Mouse (Mus musculus) left cerebral cortex, postnatal 10 days (tissue): ENCODE measurements around the gene Myo3b. TPM values are rescaled to one million over a fixed set of nuclear protein-coding genes. Genes with fewer than 3 reads are reported as not detected.

Experiments used
- DNase-seq, 2 experiments: peaks; one replicate each; pipeline ENCODE4 v3.0.0; 2021 to 2022; ENCODE audit warnings: low spot score in 2 of 2, mixed read lengths in 1 of 2; ENCODE audit errors: extremely low spot score in 1 of 2
- intact Hi-C: fragments of 180-260 bp; cut with DNase I; formaldehyde crosslinking; loops from one replicate; pipeline ENCODE4 v1.15.1; 2025
- total RNA-seq, 2 experiments: library from RNA; stranded (reverse); gene quantifications; 2 replicates each; pipeline ENCODE4 v1.2.3; 2021

Gene Myo3b
- total RNA-seq, 2 experiments from 2014 or later, result 1.1 to 1.9 TPM

DNA sequence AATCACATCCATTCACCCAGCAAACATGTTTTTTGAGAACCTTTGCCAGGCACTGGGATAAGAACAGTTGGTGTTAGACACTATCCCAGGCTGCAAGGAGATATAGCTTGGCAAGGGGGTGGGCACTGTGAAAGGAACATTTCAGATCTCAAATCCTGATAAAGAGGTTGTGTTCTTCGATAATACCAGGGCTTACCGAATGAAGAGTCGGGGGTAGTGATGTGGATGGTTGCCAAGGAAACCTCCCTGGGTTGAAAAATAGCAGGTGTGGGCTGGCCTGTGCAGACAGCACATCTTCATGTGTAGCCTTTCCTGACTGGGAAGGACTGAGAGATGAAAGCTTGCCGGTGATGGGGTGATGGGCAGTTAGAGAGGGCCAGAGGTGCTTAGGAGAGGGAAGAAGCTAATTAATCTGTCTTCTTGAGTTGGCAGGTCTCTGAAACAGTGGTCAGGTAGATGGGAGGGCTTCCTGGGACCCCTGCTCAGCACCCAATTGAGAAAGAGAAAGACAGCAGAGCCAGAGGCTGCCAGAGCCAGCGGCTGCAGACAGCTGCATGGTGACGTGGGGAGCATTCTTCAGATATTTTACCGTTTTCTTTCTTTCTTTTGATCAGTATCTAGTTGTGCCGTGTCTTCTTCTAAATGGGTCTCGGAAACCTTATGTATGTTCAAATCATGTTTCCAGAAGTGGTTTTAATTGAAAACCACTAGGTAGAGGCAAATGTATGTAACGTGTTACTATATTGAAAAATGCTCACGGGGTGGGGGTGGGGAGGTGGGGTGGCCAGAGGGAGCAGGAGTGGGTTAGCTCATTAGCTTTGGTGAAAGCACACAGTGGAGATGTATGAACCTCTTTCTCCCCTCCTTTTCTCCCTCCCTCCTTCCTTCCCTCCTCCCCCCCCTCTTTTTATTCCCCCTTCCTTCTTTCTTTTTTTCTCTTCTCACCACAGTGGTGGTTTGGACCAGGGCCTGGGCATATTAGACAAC lies 21.7 kb downstream of the Myo3b start:
- intact Hi-C loops, result no loop called here
- DNase-seq, result peak; percentile 10 to 27

- no peak for DNase-seq
- intact Hi-C loops, result no loop called here
Observed at GRCm38 (mm10) chr2:70065116-70065515, 26.2 kb downstream of the Myo3b start.

- no peak for DNase-seq
Observed at GRCm38 (mm10) chr2:70065729-70066300, 26.9 kb downstream of the Myo3b start.

DNA sequence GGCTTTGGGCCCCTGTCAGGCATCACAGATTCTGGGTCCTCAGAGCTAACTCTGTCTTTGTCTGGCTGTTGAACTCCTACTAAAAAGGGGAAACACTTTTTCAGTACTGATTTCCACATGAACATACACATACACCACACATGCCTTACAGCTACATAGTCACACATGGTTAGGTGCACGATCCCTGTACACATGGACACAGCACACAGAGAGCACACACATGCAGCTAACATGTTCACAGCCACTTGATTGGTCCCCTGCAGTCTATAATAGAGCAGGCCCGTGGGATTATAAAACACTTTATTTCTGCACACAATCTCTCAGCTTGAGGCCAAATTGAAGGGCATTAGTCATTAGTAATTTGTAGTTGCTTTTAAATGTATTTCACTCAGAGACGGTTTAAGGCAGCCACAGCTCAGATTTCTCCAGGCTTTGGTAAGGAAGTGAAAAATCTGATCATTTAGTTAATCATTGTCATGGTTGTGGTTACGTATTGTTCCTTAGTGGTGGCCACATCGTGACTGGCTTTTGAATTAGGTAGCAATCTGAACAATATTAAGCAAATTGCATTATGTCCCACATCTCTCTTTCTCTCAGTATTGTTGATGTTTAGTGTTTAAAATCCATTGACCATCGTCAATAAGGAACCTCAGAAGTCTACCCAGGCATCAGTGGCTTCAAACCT lies 27.6 kb downstream of the Myo3b start:
- intact Hi-C loops, result no loop called here
- no peak for DNase-seq

More at GRCm38 (mm10) chr2:70065729-70066300, 26.9 kb downstream of the Myo3b start:
- intact Hi-C loops, result no loop called here

- intact Hi-C loops, result no loop called here
- no peak for DNase-seq
Observed at GRCm38 (mm10) chr2:70069861-70070260, 30.9 kb downstream of the Myo3b start.

- intact Hi-C loops, result no loop called here
Observed at GRCm38 (mm10) chr2:70083444-70084020, 44.6 kb downstream of the Myo3b start.

GRCm38 (mm10) chr2:70091261-70091660 lies 52.3 kb downstream of the Myo3b start:
- no peak for DNase-seq
- intact Hi-C loops, result no loop called here

More at GRCm38 (mm10) chr2:70083444-70084020, 44.6 kb downstream of the Myo3b start:
- no peak for DNase-seq

DNA sequence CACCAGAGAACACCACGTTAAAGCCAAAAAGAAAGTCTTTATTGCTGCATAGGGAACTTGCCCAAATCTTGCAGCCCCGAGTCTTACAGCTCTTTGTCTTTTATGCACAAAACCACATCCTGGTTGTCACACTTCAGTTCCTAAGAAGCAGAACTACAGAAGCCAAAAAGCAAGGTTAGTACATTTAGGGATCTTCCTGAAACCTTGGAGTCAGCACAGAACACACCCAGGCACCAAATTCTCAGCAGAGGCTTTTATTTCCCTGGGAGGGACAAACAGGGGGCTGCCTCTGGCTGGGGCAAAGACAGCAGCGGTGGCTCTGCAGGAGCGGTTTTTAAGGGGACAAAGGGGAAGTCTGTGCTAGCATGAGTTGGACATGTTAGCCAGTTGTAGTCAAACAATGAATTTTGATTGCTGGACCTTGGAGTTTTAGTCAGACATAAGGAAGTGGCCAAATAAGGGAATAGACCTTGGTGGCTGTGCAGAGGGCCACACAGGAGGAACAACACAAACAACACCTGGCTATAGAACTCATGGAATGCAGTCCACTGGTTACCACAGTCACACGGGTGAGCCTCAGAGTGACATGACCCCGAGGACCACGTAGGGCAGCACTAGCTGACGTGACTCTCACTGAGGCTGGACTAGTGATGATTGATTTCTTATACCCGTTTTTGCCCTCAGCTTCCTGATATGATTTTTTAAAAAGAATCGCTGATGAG lies 53.0 kb downstream of the Myo3b start:
- intact Hi-C loops, result no loop called here
- no peak for DNase-seq

DNA sequence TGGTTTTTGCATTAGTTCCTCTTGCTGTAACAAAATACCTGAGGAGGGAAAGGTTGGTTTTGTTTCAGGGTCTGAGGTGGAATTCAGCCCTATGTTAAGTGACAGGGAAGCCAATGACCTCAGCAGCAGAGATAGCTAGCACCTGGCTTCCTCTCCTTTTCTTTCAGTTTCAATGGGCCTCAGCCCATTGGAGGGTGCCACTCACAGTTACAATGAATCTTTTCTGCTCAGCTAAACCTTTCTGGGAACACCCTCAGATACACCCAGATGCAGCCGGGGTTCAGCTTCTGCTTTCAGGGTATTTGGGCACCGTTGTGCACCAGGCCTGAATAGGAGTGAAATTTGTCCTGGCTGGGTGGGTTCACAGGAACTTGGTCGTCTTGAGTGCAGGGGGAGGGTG lies 53.7 kb downstream of the Myo3b start:
- intact Hi-C loops, result no loop called here
- no peak for DNase-seq

DNA sequence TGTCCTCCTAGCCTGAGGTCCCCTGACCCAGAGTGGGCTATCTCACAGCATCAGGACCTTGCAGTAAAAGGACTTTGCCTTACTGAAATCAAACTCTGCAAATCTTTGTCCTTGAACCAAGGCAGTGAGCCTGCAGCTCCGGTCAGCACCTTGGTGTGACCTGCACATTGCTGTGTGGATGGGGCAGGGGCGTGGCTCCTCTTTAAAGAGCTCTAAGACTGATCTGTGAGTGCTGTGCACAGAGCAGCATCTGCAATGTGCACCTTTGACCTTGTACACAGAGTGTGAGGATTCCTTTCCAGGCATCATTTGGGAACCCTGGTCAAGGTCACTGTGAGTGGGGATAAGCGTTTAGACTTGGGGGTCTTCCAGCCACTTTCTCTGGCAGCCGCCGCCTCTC lies 55.5 kb downstream of the Myo3b start:
- DNase-seq, result no peak
- intact Hi-C loops, result no loop called here

DNA sequence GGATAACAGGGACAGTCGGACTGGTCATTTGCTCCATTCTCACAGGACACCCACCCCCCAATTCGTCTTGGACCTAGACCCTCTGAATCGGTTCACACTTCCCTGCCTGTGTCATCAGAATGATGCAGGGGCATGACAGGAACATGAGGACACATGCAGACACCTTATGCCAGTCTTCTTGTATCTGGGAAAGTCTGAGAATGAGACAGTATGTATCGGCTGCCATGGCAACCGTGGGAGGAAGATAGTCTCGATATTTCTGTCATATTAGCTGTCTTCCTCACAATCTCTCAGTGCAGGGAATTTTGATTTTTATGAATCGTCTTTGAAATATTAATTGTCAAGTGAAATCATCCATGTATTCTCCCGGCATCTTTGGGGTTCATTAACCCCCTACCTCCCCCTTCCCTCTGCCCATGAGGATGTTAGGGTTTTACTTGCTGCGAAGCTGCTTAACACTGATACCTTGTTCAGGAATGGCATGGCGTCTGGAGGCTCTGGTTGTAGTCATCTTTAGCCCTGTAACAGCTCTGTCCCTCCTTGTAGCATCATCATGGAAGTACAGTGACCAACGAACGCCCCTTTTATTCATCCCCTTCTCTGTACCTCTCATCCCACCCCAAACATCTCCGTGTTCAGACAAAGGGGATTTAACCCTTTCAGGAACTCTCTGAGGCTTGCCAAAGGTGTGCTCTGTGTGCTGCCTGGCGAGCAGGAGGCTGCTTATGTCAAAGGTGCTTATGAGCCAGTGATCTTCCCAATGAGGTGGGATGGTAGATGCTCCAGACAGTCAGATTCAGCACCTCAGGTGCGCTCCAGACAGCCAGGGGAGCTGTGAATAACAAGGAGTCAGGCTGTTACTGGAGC lies 58.5 kb downstream of the Myo3b start:
- intact Hi-C loops, result no loop called here
- peak in 1 of 2 experiments; percentile 61 for DNase-seq

- intact Hi-C loops, result no loop called here
- no peak for DNase-seq
Observed at GRCm38 (mm10) chr2:70099459-70099858, 60.5 kb downstream of the Myo3b start.

DNA sequence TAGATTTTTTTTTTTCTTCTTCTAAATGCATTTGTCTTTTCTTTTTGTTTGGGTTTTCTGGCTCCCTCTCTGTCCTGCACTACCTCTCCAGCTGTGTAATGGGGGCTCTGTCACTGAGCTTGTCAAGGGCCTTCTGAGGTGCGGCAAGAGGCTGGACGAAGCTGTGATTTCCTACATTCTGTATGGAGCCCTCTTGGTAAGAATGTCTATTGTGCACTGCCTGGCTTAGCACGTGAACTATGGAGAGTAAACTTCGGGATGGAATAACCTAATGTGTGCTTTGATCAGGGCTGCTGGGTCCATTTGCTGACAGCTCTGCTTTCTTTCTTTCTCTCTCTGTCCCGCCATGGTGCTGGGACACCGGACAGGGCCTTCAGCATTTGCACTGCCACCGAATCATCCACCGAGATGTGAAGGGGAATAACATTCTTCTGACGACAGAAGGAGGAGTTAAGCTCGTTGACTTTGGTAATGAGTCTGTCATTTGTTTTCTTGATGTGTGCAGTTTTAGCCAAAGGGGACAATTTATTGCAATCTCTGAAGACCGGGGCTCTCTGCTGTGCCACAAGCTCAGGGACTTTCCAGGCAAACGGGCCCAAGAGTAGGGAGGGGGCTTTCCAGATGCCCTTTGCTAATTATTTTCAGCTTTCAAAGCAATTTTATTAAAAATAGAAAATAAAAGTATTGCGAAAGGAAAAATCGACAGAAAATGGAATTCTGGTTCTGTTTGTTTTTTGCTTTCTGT lies 66.5 kb downstream of the Myo3b start:
- DNase-seq, result no peak
- intact Hi-C loops, result no loop called here

GRCm38 (mm10) chr2:70109010-70109409 lies 70.1 kb downstream of the Myo3b start:
- no peak for DNase-seq
- intact Hi-C loops, result no loop called here

DNA sequence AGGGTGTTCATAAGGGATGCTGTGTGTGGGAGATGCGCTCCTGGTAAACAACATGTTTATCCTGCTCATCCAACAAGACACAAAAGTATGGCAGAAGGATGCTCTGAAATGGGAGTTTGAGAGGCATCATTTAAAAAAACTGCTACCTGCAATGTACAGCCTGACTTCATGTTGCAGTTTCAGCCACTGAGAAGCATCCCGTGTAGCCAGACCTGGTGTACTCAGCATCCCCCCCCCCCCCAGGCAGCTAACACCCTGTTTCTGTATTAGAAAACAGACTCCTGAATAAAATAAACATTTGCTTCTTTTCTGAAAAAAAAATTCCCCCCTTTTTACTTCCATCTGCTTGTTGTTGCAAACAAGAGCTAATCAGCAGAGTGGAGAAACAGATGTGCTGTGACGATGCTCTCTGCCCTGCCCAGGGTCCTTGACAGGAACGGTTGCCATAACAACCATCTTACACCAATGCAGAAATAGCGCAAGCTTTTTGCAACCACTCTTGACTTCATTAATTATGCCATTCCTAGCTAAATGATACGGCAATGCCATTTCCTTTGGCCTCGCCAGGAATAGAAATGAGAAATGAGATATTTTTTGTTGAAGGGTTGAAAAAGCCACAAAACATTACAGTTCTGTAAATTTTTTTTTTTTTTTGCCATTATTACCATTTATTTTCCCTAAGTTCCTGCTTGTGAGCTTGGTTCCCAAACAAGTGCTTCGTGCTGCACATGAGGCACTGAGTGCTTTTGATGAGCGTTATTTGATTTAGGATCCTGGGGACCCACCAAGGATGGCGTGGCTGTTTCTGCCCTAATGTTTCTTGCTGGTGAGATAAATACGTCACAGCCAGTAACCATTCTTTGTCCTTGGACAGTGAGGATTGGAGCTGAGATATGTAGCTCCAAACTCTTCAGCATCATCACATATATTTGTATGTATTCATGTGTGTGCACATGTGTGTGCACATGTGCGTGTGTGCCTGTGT lies 75.2 kb downstream of the Myo3b start:
- intact Hi-C loops, result no loop called here
- DNase-seq, result peak in 1 of 2 experiments; percentile 48
